Mouse (Mus musculus): ENCODE data around the gene Ccdc120. TPM values are rescaled to one million over a fixed set of nuclear protein-coding genes. Genes with fewer than 3 reads are reported as not detected.
A peak's percentile ranks its signal among the peaks of the same experiment; 100 is the strongest.

Gene Ccdc120
- polyA plus RNA-seq, 1 experiment from 2014 or later = 29.6 TPM

DNA sequence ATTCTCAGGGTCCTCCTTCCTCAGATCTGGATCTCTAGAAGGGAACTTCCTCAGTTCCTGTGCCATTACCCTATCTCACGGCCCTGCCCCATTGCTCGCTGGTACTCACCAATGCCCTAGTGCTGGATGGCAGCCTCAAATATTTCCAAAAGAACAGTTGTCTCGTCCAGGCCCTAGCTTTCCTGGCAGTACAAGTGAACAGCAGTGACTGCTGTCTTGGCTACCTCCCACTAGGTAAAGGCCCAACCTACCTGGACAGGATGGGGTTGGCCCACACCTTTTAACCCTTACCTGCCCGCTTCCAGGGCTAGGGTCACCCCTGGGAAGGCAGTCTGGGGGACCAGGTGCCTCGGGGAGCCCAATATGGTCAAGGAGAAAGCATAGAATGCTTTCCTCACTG, 9.6 kb downstream of the Ccdc120 start:
- no peak overlapping the region for H3K4me3 ChIP-seq (replicated peaks)
- no peaks in the 10 kb centered on the region; the same call in 1 of the 2 replicates for H3K36me3 ChIP-seq (replicated peaks)
- no peaks in the 10 kb centered on the region for H3K9me3 ChIP-seq
- no peak overlapping the region for H3K9ac ChIP-seq
- no peak overlapping the region for H3K4me2 ChIP-seq
- no peak for ATAC-seq (ENCODE audit: low FRiP score)
- 82% methylated on average over 5 of the region's 5 CpGs for WGBS
- no peaks in the 10 kb centered on the region for H3K27me3 ChIP-seq
- no peak overlapping the region for H3K27ac ChIP-seq
- H3K4me1 ChIP-seq = no peaks in the 10 kb centered on the region; the same call in 1 of the 2 replicates

DNA sequence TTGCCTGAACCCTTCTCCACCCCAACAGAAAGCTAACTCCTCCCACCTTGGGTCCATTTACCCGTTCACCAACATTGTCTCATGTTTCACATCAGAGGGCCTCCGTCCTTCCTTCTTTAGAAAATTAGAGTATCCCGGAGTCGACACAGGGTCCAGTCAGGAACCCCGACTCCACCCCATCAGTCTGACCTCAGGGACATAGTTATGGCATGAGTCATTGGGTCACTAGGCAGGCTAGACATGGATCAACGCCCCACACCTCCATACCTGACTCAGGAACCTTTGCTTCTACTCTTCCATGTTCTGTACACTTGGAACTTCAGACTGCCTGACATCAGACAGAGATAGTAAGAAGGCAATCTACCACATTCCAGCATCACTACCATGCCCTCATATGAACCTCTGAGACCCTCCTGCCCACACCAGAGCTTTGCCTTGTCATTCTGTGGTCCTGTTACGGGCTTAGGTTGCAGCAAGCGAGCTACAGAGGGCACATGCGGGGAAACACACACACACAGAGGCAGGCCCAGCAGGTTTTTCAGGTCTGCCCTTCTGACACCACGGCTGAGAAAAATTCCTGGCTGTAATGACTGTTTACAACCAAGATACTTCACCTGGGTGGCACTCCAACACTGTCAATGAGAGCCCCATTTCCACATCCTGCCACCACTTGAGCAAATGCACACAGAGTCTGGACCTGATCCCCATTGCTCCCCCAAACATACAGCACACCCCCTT, 10.5 kb downstream of the Ccdc120 start:
- H3K36me3 ChIP-seq (replicated peaks) = peaks cover 1% of the 10 kb centered on the region; the same call in 1 of the 2 replicates
- ATAC-seq (ENCODE audit: low FRiP score) = no peak
- H3K9me3 ChIP-seq = no peaks in the 10 kb centered on the region
- H3K4me3 ChIP-seq (replicated peaks) = no peak overlapping the region
- 73% methylated on average over 10 of the region's 10 CpGs for WGBS
- no peaks in the 10 kb centered on the region; the same call in 1 of the 2 replicates for H3K4me1 ChIP-seq
- no peaks in the 10 kb centered on the region for H3K27me3 ChIP-seq
- H3K27ac ChIP-seq = no peak overlapping the region
- no peak overlapping the region for H3K9ac ChIP-seq
- no peak overlapping the region for H3K4me2 ChIP-seq

DNA sequence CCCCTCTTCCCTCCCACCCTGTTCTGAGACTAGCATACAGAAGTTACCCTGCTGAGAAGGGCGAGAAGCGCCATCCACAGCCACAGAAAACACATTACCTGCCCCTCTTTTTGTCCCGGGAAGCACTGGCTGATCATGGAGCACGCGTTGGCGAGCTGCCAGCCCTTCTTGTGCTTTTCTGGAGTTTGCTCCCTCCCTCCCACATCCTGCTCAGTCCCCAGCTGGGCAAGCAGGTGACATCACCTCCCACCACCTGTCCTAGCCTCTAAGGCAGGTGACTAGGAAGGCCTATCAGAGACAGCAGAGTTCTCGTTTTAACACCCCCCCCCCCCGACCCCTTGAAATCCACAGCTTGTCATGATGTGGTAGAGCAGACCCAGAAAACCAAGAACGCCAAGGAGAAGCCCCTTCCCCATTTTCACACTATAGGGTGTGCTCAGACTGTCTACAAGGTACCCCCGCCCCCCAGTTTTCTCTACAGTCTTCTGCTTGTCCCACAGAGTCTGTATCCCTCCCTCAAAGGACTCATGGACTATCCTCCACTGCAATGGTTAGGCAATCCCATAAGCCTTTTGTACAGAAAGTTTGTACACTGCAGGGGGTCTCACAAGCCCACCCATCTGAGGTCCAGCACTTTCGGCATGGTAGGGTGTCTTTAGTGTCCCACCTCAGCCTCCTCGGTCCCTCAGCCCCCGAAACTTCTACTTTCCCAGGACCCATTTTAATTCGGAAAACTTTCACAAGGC, 11.2 kb downstream of the Ccdc120 start:
- H3K4me2 ChIP-seq = no peak overlapping the region
- 70% methylated on average over 14 of the region's 14 CpGs for WGBS
- no peak overlapping the region for H3K9ac ChIP-seq
- no peak overlapping the region for H3K4me3 ChIP-seq (replicated peaks)
- no peaks in the 10 kb centered on the region; the same call in 1 of the 2 replicates for H3K4me1 ChIP-seq
- H3K27me3 ChIP-seq = no peaks in the 10 kb centered on the region
- ATAC-seq (ENCODE audit: low FRiP score) = no peak
- H3K27ac ChIP-seq = no peak overlapping the region
- peaks cover 5% of the 10 kb centered on the region; the same call in 1 of the 2 replicates for H3K36me3 ChIP-seq (replicated peaks)
- H3K9me3 ChIP-seq = no peaks in the 10 kb centered on the region

GRCm38 (mm10) chrX:7733571-7734156, 17.0 kb downstream of the Ccdc120 start:
- no peak; the same call in 1 of the 2 replicates for ATAC-seq (ENCODE audit: low FRiP score)
- Histone ChIP-seq H3K9me3 (no peaks in the 10 kb centered on the region), H3K9ac (no peak overlapping the region), H3K36me3 (replicated peaks) (peaks cover 5% of the 10 kb centered on the region; the same call in 1 of the 2 replicates), H3K27me3 (no peaks in the 10 kb centered on the region), H3K27ac (no peak overlapping the region), H3K4me3 (replicated peaks) (no peak overlapping the region), H3K4me1 (peaks cover 8% of the 10 kb centered on the region), H3K4me2 (no peak overlapping the region)
- 30% methylated on average over 25 of the region's 26 CpGs for WGBS

GRCm38 (mm10) chrX:7728922-7729265, 21.8 kb downstream of the Ccdc120 start:
- Histone ChIP-seq H3K9me3 (no peaks in the 10 kb centered on the region), H3K4me2 (peak overlapping the region; percentile 55), H3K9ac (peak overlapping the region; percentile 50), H3K4me3 (replicated peaks) (peak overlapping the region; percentile 49), H3K27ac (no peak overlapping the region), H3K4me1 (peaks cover 11% of the 10 kb centered on the region), H3K36me3 (replicated peaks) (peaks cover 11% of the 10 kb centered on the region; the same call in 1 of the 2 replicates), H3K27me3 (no peaks in the 10 kb centered on the region)
- ATAC-seq (ENCODE audit: low FRiP score) = no peak
- 45% methylated on average over 4 of the region's 4 CpGs for WGBS

DNA sequence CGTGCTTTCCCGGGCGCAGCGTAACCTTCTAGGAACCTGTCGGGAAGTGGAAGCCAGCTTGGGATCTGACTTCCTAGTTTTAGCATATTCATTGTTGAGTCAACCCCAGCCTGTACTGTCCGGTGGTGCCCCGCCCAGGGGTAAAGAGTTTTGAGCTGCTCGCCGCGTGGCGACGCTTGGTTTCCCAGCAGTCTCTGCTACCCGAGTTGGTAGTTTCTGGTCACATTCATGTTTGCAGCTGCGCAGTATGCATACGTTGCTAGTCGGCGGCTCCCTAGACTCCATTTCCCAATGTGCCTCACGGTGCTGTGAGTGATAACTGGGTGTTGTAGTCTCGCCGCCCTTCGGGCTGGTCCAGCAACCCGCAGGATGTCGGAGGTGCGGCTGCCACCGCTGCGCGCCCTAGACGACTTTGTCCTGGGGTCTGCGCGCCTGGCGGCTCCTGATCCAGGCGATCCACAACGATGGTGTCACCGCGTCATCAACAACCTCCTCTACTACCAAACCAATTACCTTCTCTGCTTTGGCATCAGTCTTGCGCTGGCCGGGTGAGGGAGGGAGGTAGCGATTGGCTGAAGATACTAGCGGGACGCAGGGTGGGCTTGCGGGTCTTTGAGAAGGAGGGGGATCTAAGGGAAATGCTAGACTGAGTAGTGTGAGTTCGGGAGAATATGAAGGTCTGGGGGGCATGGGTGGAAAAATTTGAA, 22.3 kb downstream of the Ccdc120 start, which contains the start of gene Praf2:
Praf2 (plus strand) TSS at position 225 of the 707 bp plus-strand sequence.
- 18% methylated on average over 42 of the region's 42 CpGs for WGBS
- no peaks in the 10 kb centered on the region for H3K9me3 ChIP-seq
- H3K27me3 ChIP-seq = no peaks in the 10 kb centered on the region
- H3K36me3 ChIP-seq (replicated peaks) = peaks cover 11% of the 10 kb centered on the region; the same call in 1 of the 2 replicates
- H3K4me1 ChIP-seq = peaks cover 11% of the 10 kb centered on the region
- peak within 1 kb of the TSS; percentile 49 for H3K4me3 ChIP-seq (replicated peaks)
- peak; percentile 95 for ATAC-seq (ENCODE audit: low FRiP score)
- peak within 1 kb of the TSS; percentile 50 for H3K9ac ChIP-seq
- 0 out of 2 replicates have a peak within 1 kb of the TSS, but pooled peaks have one; percentile 46 for H3K27ac ChIP-seq
- peak within 1 kb of the TSS; percentile 55 for H3K4me2 ChIP-seq

DNA sequence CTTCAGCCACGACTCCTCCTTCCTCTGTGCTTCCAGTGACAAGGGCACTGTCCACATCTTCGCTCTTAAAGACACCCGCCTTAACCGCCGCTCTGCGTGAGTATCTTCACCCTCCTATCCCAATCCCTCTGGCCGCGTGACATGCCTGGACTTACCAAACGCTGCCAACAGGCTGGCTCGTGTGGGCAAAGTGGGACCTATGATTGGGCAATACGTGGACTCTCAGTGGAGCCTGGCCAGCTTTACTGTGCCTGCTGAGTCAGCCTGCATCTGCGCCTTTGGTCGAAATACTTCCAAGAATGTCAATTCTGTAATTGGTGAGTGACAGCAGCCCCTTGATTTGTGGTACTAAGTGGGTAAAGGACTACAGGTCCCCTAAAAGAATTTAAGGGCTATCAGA, 23.5 kb downstream of the Ccdc120 start:
- no peaks in the 10 kb centered on the region for H3K9me3 ChIP-seq
- no peak overlapping the region for H3K4me2 ChIP-seq
- H3K27ac ChIP-seq = no peak overlapping the region
- H3K4me1 ChIP-seq = peaks cover 15% of the 10 kb centered on the region
- H3K4me3 ChIP-seq (replicated peaks) = no peak overlapping the region
- no peak for ATAC-seq (ENCODE audit: low FRiP score)
- no peak overlapping the region for H3K9ac ChIP-seq
- peaks cover 11% of the 10 kb centered on the region; the same call in 1 of the 2 replicates for H3K36me3 ChIP-seq (replicated peaks)
- WGBS = 92% methylated on average over 13 of the region's 13 CpGs
- H3K27me3 ChIP-seq = no peaks in the 10 kb centered on the region

DNA sequence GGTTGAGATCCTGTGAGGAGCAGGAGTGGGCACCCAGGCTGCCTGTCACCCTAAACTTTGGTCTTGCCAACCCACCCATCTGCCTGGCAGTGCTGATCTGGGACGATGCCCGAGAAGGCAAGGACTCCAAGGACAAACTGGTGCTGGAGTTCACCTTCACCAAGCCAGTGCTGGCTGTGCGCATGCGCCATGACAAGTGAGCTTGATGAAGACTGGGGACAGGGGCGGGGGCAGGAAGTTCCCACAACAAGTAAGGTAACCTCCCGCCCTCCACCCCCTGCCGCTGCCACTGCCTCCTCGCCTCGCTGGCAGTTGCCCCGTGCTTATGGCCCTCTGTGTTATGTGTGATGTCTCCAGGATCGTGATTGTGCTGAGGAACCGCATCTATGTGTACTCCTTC, 24.9 kb downstream of the Ccdc120 start:
- Histone ChIP-seq H3K36me3 (replicated peaks) (peaks cover 11% of the 10 kb centered on the region; the same call in 1 of the 2 replicates), H3K27me3 (no peaks in the 10 kb centered on the region), H3K27ac (no peak overlapping the region), H3K4me2 (no peak overlapping the region), H3K4me3 (replicated peaks) (no peak overlapping the region), H3K9ac (no peak overlapping the region), H3K4me1 (peaks cover 15% of the 10 kb centered on the region), H3K9me3 (no peaks in the 10 kb centered on the region)
- 88% methylated on average over 12 of the region's 12 CpGs for WGBS
- no peak for ATAC-seq (ENCODE audit: low FRiP score)

GRCm38 (mm10) chrX:7724135-7724534, 26.6 kb downstream of the Ccdc120 start:
- H3K27ac ChIP-seq = no peak overlapping the region
- H3K9me3 ChIP-seq = no peaks in the 10 kb centered on the region
- no peak for ATAC-seq (ENCODE audit: low FRiP score)
- H3K4me1 ChIP-seq = peaks cover 10% of the 10 kb centered on the region
- no peaks in the 10 kb centered on the region for H3K27me3 ChIP-seq
- H3K4me3 ChIP-seq (replicated peaks) = no peak overlapping the region
- no peak overlapping the region for H3K4me2 ChIP-seq
- 83% methylated on average over 7 of the region's 7 CpGs for WGBS
- peaks cover 11% of the 10 kb centered on the region; the same call in 1 of the 2 replicates for H3K36me3 ChIP-seq (replicated peaks)
- no peak overlapping the region for H3K9ac ChIP-seq

DNA sequence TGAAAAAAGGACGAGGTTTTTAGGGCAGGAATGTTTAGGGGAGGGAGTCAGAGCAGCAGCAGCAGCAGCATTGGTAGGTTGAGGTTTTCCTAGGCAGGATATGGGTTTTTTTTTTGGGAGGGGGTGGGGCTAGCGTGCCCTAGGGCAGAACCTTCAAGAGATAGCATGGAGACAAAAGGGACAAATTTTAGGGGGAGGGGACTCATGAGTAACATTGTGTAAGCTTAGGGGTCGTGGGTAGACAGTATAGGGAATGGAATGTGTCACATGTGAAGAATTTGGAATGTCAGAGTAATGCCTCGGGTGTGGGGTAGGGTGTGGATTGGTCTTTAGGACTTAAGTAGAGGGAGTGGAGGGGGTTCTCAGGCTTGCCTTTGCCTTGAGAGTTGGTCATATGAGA, 28.0 kb downstream of the Ccdc120 start:
- Histone ChIP-seq H3K9ac (peak overlapping the region; percentile 56), H3K4me3 (replicated peaks) (peak overlapping the region; percentile 52), H3K27ac (no peak overlapping the region), H3K4me1 (peaks cover 6% of the 10 kb centered on the region; the same call in 1 of the 2 replicates), H3K27me3 (no peaks in the 10 kb centered on the region), H3K9me3 (no peaks in the 10 kb centered on the region), H3K4me2 (peak overlapping the region; percentile 62), H3K36me3 (replicated peaks) (peaks cover 11% of the 10 kb centered on the region; the same call in 1 of the 2 replicates)
- no peak for ATAC-seq (ENCODE audit: low FRiP score)
- WGBS = 34% methylated on average over 4 of the region's 4 CpGs

DNA sequence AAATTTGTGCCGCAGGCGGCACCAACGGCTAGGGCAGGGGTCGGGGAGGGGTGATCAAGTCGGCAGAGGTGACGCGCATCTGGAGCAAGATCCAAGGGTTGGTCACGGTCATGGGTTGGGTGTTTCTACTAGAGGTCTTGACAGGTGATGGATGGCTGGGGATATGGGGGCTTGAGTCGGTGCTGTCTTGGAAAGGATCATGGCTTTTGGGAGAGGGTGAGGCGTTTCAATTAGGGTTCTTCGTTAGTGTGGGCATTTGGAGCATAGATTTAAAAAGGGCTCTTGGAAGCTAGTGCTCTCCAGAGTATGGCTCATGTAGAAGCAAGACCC, 28.5 kb downstream of the Ccdc120 start:
- H3K36me3 ChIP-seq (replicated peaks) = peaks cover 10% of the 10 kb centered on the region; the same call in 1 of the 2 replicates
- H3K4me2 ChIP-seq = peak overlapping the region; percentile 62
- no peak overlapping the region for H3K27ac ChIP-seq
- ATAC-seq (ENCODE audit: low FRiP score) = peak; percentile 31; the same call in 1 of the 2 replicates
- WGBS = 23% methylated on average over 11 of the region's 11 CpGs
- H3K4me1 ChIP-seq = peaks cover 4% of the 10 kb centered on the region; the same call in 1 of the 2 replicates
- H3K9ac ChIP-seq = peak overlapping the region; percentile 56
- H3K4me3 ChIP-seq (replicated peaks) = peak overlapping the region; percentile 52
- no peaks in the 10 kb centered on the region for H3K9me3 ChIP-seq
- no peaks in the 10 kb centered on the region for H3K27me3 ChIP-seq
